Mouse (Mus musculus): Measurements from ENCODE around the gene Gm20481. TPM values are rescaled to one million over a fixed set of nuclear protein-coding genes. Genes with fewer than 3 reads are reported as not detected.
"Not testable (repeated sequence)": the region's sequence is repeated elsewhere in the genome, so short reads cannot be mapped to it uniquely, and the experiment has no call there.

Gm20481 gene
- polyA plus RNA-seq, 1 experiment from 2014 or later, result not detected

DNA sequence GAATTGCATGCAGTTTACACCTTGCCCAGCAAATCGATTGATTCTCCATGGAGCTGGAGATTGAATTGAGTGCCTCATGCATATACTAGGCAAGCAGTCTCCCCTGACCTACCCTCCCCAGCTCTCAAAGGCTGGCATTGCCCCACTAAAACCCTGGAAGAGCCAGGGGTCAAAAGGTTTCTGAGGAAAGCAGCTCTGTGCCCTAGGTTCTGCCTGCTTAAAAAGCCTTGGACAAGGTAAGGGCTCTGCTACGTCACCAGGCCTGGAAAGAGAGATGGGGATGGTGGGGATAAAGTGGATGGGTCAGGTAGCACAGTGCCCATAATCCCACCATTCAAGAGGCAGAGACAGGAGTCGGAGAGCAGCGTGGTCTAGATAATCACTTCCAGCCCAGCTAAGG lies 14.9 kb upstream of the Gm20481 start:
- Histone ChIP-seq H3K36me3 (replicated peaks) (peaks cover 21% of the 10 kb centered on the region), H3K4me1 (peaks cover 16% of the 10 kb centered on the region), H3K27ac (no peak overlapping the region), H3K27me3 (ENCODE audit: poor library complexity, severe bottlenecking) (peaks cover 34% of the 10 kb centered on the region), H3K9me3 (no peaks in the 10 kb centered on the region), H3K4me3 (no peak overlapping the region)
- WGBS, result 64% methylated on average over 4 of the region's 4 CpGs
- no peak for DNase-seq (ENCODE audit: extremely low spot score, low spot score)

- Histone ChIP-seq H3K27ac (no peak overlapping the region), H3K4me1 (peaks cover 15% of the 10 kb centered on the region), H3K4me3 (no peak overlapping the region), H3K9me3 (no peaks in the 10 kb centered on the region), H3K27me3 (ENCODE audit: poor library complexity, severe bottlenecking) (peaks cover 42% of the 10 kb centered on the region), H3K36me3 (replicated peaks) (peaks cover 11% of the 10 kb centered on the region)
- 84% methylated on average over 3 of the region's 3 CpGs for WGBS
- DNase-seq (ENCODE audit: extremely low spot score, low spot score), result no peak
These were observed 13.8 kb upstream of the Gm20481 start for GRCm38 (mm10) chr17:34955884-34956283.

DNA sequence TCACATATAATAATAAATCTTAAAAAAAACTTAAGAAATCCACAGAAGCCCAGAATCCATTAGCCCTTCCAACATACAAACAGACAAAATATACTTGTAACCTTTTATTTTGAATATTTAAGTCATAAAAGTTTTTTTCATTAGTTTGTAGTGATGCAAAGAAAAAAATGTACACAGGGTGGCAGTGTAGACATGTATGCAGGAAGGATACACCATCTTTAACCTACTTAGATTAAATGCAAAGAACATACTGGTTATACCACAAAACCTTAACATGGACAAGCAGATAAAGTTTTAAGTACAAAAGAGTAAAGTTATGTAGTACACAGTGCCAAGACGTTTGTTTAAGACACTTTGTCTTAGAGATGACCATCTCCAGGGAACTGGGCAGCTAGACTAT lies 13.4 kb upstream of the Gm20481 start:
- H3K9me3 ChIP-seq, result no peaks in the 10 kb centered on the region
- no peak overlapping the region for H3K4me3 ChIP-seq
- no peak overlapping the region for H3K27ac ChIP-seq
- no peak for DNase-seq (ENCODE audit: extremely low spot score, low spot score)
- H3K4me1 ChIP-seq, result peaks cover 12% of the 10 kb centered on the region
- H3K27me3 ChIP-seq (ENCODE audit: poor library complexity, severe bottlenecking), result peaks cover 47% of the 10 kb centered on the region
- peaks cover 6% of the 10 kb centered on the region for H3K36me3 ChIP-seq (replicated peaks)
- WGBS, result 51% methylated on average over 1 of the region's 1 CpGs

DNA sequence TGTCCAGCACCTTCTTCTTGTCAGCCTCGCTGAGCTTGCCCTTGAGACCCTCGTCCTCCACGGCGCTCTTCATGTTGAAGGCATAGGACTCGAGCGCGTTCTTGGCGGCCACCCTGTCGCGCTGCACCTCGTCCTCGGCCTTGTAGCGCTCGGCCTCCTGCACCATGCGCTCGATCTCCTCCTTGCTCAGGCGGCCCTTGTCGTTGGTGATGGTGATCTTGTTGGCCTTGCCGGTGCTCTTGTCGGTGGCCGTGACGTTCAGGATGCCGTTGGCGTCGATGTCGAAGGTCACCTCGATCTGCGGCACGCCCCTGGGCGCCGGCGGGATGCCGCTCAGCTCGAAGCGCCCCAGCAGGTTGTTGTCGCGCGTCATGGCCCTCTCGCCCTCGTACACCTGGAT lies 12.4 kb upstream of the Gm20481 start:
- not testable (repeated sequence) for H3K4me3 ChIP-seq; H3K36me3 ChIP-seq (replicated peaks); H3K9me3 ChIP-seq; DNase-seq (ENCODE audit: extremely low spot score, low spot score); H3K27ac ChIP-seq
- WGBS, result 28% methylated on average over 39 of the region's 40 CpGs
- H3K4me1 ChIP-seq, result peaks cover 12% of the 10 kb centered on the region
- peaks cover 56% of the 10 kb centered on the region for H3K27me3 ChIP-seq (ENCODE audit: poor library complexity, severe bottlenecking)

DNA sequence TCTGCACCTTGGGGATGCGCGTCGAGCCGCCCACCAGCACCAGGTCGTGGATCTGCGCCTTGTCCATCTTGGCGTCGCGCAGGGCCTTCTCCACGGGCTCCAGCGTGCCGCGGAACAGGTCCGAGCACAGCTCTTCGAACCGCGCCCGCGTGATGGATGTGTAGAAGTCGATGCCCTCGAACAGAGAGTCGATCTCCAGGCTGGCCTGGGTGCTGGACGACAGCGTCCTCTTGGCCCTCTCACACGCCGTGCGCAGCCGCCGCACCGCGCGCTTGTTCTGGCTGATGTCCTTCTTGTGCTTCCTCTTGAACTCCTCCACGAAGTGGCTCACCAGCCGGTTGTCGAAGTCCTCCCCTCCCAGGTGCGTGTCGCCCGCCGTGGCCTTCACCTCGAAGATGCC lies 11.7 kb upstream of the Gm20481 start:
- not testable (repeated sequence) for H3K27ac ChIP-seq; DNase-seq (ENCODE audit: extremely low spot score, low spot score); H3K9me3 ChIP-seq; H3K4me3 ChIP-seq; H3K36me3 ChIP-seq (replicated peaks)
- 36% methylated on average over 26 of the region's 40 CpGs for WGBS
- Histone ChIP-seq H3K4me1 (peaks cover 12% of the 10 kb centered on the region), H3K27me3 (ENCODE audit: poor library complexity, severe bottlenecking) (peaks cover 63% of the 10 kb centered on the region)

DNA sequence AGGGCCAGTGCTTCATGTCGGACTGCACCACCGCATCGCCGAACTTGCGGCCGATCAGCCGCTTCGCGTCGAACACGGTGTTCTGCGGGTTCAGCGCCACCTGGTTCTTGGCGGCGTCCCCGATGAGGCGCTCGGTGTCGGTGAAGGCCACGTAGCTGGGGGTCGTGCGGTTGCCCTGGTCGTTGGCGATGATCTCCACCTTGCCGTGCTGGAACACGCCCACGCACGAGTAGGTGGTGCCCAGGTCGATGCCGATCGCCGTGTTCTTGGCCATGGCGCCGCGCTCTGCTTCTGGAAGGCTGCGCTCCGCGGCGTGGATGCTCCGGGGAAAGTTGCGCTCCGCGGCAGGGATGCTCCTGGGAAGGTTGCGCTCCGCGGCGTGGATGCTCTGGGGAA lies 11.0 kb upstream of the Gm20481 start:
- under 1% methylated on average over 35 of the region's 47 CpGs for WGBS
- DNase-seq (ENCODE audit: extremely low spot score, low spot score); H3K36me3 ChIP-seq (replicated peaks); H3K9me3 ChIP-seq: not testable (repeated sequence)
- peaks cover 63% of the 10 kb centered on the region for H3K27me3 ChIP-seq (ENCODE audit: poor library complexity, severe bottlenecking)
- 0 out of 2 replicates have a peak overlapping the region, but pooled peaks have one; percentile 92 for H3K27ac ChIP-seq
- peak overlapping the region; percentile 62 for H3K4me3 ChIP-seq
- peaks cover 12% of the 10 kb centered on the region for H3K4me1 ChIP-seq

DNA sequence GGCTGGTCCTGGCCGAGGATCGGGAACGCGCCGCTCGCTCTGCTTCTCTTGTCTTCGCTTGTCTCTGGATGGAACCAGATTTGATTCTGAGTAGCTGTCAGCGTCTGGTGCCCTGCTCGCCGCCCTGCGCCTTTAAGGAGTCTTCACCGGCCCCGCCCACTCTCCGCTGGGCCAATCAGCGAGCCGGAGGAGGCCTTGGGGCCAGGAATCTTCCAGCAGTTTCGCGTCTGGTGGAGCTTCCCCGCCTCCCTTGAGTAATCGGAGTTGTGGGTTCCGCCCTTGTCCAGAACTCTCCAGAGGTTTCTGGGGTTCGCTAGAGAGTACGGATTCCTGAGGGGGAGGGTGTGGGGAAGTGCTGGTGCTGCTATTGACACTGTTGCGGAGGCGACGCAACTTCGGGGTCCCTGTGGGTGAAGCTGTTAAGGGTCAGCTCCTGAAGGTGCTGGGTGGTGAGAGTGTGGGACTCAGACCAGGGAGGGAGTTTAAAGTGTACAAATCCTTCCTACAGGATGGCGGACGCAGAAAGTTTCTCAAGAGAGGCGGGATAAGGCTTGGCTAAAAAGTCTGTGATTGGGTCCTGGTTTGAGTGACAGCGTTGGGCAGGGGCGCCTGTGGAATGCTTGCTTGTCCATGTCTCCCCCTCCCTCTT lies 10.5 kb upstream of the Gm20481 start, which contains the start of gene Hspa1b:
Hspa1b (minus strand) TSS at position 109 of the 649 bp plus-strand sequence.
- H3K36me3 ChIP-seq (replicated peaks); H3K9me3 ChIP-seq: not testable (repeated sequence)
- Histone ChIP-seq H3K27me3 (ENCODE audit: poor library complexity, severe bottlenecking) (peaks cover 66% of the 10 kb centered on the region), H3K4me1 (peaks cover 12% of the 10 kb centered on the region), H3K4me3 (peak within 1 kb of the TSS; percentile 62), H3K27ac (peak within 1 kb of the TSS; percentile 92)
- peak; percentile 80 for DNase-seq (ENCODE audit: extremely low spot score, low spot score)
- under 1% methylated on average over 32 of the region's 32 CpGs for WGBS

DNA sequence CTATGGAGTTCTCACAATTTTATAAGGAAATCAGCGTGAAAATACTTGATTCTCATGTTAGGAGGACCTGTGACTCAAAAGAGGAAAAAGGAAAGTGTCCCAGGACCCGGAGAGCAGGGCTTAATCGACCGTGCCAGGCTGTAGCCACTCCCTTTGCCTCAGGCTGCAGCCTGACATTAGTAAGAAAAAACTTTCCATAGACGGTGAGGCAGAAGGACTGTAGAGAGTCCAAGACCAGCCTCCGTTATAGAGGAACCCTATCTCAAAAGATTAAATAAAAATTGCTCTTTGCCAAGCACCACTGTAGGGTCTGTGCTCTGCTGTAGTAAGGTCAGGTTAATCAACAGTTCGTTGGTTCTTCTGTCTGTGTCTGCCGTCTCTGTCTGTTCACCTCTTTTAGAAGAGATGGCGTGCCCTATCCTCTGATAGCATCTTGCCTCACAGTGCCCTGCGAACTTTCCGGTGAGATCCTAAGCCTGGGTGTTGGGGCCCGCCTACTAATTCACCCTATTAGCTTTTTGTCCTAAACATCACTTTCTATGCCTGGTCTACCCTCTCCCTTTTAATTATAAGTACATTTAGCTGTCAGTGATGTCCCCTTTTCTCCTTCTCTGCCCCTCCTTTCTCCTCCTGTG lies 9.7 kb upstream of the Gm20481 start:
- H3K27ac ChIP-seq, result peak overlapping the region; percentile 92
- H3K27me3 ChIP-seq (ENCODE audit: poor library complexity, severe bottlenecking), result peaks cover 67% of the 10 kb centered on the region

GRCm38 (mm10) chr17:34960702-34961493 lies 8.8 kb upstream of the Gm20481 start:
- no peaks in the 10 kb centered on the region for H3K36me3 ChIP-seq (replicated peaks)
- no peak overlapping the region for H3K27ac ChIP-seq
- no peaks in the 10 kb centered on the region for H3K9me3 ChIP-seq
- peaks cover 66% of the 10 kb centered on the region for H3K27me3 ChIP-seq (ENCODE audit: poor library complexity, severe bottlenecking)
- H3K4me3 ChIP-seq, result no peak overlapping the region
- no peak for DNase-seq (ENCODE audit: extremely low spot score, low spot score)
- peaks cover 21% of the 10 kb centered on the region for H3K4me1 ChIP-seq

More for the DNA sequence above, 9.7 kb upstream of the Gm20481 start:
- peaks cover 20% of the 10 kb centered on the region for H3K4me1 ChIP-seq
- WGBS, result 12% methylated on average over 12 of the region's 12 CpGs
- H3K36me3 ChIP-seq (replicated peaks), result no peaks in the 10 kb centered on the region
- DNase-seq (ENCODE audit: extremely low spot score, low spot score), result peak; percentile 40
- no peaks in the 10 kb centered on the region for H3K9me3 ChIP-seq
- H3K4me3 ChIP-seq, result peak overlapping the region; percentile 62

DNA sequence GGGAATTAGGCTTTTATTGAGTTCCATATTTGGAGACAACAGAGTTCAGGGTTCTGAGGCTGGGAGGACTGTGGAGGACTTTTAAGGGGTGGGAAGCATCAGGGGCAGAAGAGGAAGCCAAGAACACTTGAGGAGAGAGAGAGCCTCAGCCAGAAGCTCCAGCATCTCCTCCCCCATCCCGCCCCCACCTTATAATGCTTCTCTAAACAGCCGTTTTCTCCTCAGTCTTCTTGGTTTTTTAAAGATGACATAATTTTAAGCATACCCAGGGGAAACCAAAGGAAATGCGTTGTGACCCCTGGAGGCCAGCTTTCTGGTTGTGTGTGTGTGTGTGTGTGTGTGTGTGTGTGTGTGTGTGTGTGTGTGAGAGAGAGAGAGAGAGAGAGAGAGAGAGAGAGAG lies 7.6 kb upstream of the Gm20481 start:
- no peaks in the 10 kb centered on the region for H3K36me3 ChIP-seq (replicated peaks)
- peaks cover 21% of the 10 kb centered on the region for H3K4me1 ChIP-seq
- H3K9me3 ChIP-seq, result no peaks in the 10 kb centered on the region
- no peak overlapping the region for H3K27ac ChIP-seq
- WGBS, result 48% methylated on average over 3 of the region's 3 CpGs
- no peak for DNase-seq (ENCODE audit: extremely low spot score, low spot score)
- H3K4me3 ChIP-seq, result no peak overlapping the region
- peaks cover 67% of the 10 kb centered on the region for H3K27me3 ChIP-seq (ENCODE audit: poor library complexity, severe bottlenecking)

DNA sequence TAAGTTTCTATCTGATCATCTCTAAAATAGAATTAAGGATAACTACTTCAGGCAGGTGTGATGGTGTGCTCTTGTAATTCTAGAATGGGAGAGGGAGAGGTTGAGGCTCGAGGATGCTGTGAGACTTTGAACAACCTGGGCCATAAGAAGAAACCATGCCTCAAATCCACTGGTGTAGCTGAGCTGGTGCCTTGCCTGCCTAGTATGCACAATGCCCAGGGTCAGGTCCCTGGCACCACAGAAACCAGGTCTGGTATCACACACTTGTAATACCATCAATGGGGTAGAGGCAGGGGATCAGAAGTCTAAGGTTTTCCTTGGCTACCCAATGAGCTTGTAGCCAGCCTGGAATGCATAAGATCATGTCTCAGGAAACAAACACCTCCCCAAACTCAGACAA lies 6.9 kb upstream of the Gm20481 start:
- H3K27me3 ChIP-seq (ENCODE audit: poor library complexity, severe bottlenecking), result peaks cover 68% of the 10 kb centered on the region
- 68% methylated on average over 1 of the region's 1 CpGs for WGBS
- DNase-seq (ENCODE audit: extremely low spot score, low spot score), result no peak

GRCm38 (mm10) chr17:34964640-34965049 lies 5.1 kb upstream of the Gm20481 start:
- peaks cover 17% of the 10 kb centered on the region for H3K4me1 ChIP-seq
- DNase-seq (ENCODE audit: extremely low spot score, low spot score), result no peak
- H3K27me3 ChIP-seq (ENCODE audit: poor library complexity, severe bottlenecking), result peaks cover 84% of the 10 kb centered on the region
- H3K27ac ChIP-seq, result 0 out of 2 replicates have a peak overlapping the region, but pooled peaks have one; percentile 15
- H3K4me3 ChIP-seq, result no peak overlapping the region
- H3K36me3 ChIP-seq (replicated peaks), result no peaks in the 10 kb centered on the region
- WGBS, result 7% methylated on average over 1 of the region's 1 CpGs
- no peaks in the 10 kb centered on the region for H3K9me3 ChIP-seq

More for the DNA sequence above, 6.9 kb upstream of the Gm20481 start:
- Histone ChIP-seq H3K9me3 (no peaks in the 10 kb centered on the region), H3K4me1 (peaks cover 21% of the 10 kb centered on the region), H3K27ac (no peak overlapping the region), H3K36me3 (replicated peaks) (no peaks in the 10 kb centered on the region), H3K4me3 (no peak overlapping the region)

- H3K9me3 ChIP-seq, result no peaks in the 10 kb centered on the region
- no peak overlapping the region for H3K4me3 ChIP-seq
- no peak for DNase-seq (ENCODE audit: extremely low spot score, low spot score)
- peaks cover 87% of the 10 kb centered on the region for H3K27me3 ChIP-seq (ENCODE audit: poor library complexity, severe bottlenecking)
- H3K4me1 ChIP-seq, result peaks cover 8% of the 10 kb centered on the region
- no peaks in the 10 kb centered on the region for H3K36me3 ChIP-seq (replicated peaks)
- no peak overlapping the region for H3K27ac ChIP-seq
- WGBS, result 83% methylated on average over 5 of the region's 5 CpGs
These were observed 4.1 kb upstream of the Gm20481 start for GRCm38 (mm10) chr17:34965627-34966026.

Measured in forebrain, embryonic 10.5 days (tissue).